Mouse (Mus musculus) T-helper 2 cell (primary cell): ENCODE measurements around the gene Nt5c3b.

ENCODE experiments used
- in situ Hi-C: fragments of 300-600 bp; cut with MboI, MseI; formaldehyde crosslinking; loops from one replicate; pipeline ENCODE4 v1.15.1; 2025; ENCODE audit warnings: high pct_unique_total_duplicates

The Nt5c3b gene

GRCm38 (mm10) chr11:100379311-100379710 is 62.3 kb downstream of the Nt5c3b start:
- in situ Hi-C loops = no loop called here

DNA sequence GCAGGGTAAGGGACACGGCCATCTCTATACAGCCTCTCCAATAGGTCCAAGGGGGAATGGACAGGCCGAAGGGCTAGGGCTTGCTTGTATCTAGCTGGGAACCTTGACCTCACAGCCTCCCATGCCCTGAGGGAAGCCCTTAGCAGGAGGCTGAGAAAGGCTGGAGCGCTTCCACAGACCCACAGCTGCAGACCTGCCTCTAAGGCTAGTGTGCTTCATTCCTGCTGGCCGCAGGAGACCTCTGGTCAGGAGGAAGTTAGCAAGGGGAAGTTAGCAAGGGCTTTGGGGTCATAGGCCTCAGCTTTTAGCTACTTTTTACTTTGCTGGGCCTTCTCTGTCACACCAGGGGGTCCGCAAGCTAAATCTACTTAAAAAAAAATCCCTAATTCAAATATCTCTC is 63.2 kb downstream of the Nt5c3b start:
- in situ Hi-C loops = no loop called here

- in situ Hi-C loops = no loop called here
Measured at GRCm38 (mm10) chr11:100377989-100378388, 63.6 kb downstream of the Nt5c3b start.

DNA sequence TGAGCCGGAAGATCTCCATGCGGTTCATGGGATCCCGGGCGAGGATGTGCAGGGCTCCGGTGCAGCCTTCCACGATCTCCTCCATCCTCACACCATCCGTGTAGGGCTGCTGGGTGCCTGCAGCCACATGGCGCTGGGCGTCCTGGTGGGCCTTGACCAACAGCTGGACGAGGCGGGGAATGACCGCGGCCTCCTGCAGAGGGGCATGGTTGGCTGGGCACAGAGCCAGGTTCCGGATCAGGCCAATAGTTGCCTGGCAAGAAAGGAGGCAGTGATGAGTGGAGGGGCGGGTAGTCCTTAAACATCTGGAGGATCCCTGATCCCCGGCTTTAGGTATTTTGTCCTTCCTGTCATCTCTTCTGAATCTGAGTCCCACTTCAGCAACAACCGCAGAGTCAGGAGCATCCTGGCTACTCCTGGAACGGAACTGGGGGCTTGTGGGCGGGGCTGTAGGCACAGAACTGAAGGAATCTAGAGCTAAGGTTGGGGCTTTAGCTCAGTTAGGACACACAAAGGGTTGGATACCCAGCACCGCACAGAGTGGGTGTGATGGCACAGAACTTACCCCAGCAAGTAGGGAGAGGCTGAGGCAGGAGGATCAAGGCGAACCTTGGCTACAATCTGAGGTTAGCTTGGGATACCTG is 64.7 kb downstream of the Nt5c3b start:
- in situ Hi-C loops = no loop called here

DNA sequence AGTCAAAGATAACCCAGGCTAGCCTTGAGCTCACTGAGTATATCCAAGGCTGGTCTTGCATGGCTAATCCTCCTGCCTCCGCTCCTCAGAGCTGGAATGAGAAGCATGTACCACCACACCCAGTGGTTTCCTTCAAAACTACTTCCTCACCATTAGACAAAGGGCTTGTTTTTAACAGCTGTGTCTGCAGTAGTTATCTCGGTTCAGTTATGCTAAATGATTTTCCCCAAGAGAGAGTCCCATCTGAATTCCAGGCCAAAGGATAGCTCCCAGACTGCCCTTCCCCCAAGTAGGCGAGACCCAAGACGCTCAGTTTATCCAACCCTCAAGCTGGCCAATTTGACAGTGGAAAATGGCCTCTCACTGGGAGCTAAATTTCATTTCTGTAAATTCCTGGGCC is 65.6 kb downstream of the Nt5c3b start:
- in situ Hi-C loops = no loop called here

DNA sequence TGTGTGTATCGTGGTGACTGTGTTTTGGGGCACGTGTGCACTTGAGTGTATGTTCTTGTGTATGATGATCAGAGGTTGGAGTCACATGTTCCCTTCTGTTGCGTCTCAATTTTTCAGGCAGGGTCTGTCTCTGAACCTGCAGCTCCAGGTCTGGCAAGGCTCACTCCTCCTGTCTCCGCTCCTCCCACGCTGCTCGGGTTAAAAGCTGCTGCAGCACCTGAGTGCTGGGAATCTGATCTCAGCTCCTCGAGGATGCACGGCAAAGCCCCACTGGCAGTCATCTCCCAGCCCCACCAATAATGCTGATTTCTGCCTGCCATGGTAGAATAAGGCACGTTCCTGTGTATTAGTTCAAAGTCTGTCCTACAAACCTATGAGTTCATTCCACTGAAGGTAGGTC is 66.5 kb downstream of the Nt5c3b start:
- in situ Hi-C loops = no loop called here
